Mouse (Mus musculus) myocyte (in vitro differentiated cells): ENCODE measurements around the gene Top1. TPM values are rescaled to one million over a fixed set of nuclear protein-coding genes. Genes with fewer than 3 reads are reported as not detected.

Experiments used
- H3K27me3 ChIP-seq: one replicate; pipeline ENCODE4 v1.6.1; 2011; ENCODE audit not compliant: control insufficient read depth, insufficient read depth, insufficient read length
- H3K36me3 ChIP-seq: one replicate; pipeline ENCODE4 v1.6.1; 2011; ENCODE audit not compliant: control insufficient read depth, insufficient read depth
- H3K4me2 ChIP-seq: one replicate; pipeline ENCODE4 v1.6.1; 2011; ENCODE audit warnings: low read depth, control low read depth
- H3K4me3 ChIP-seq: one replicate; pipeline ENCODE4 v1.5.1; 2011; ENCODE audit warnings: mild to moderate bottlenecking, control low read depth, moderate library complexity
- H3K79me2 ChIP-seq: one replicate; pipeline ENCODE4 v1.6.1; 2011; ENCODE audit not compliant: control insufficient read depth, insufficient read depth
- H3ac ChIP-seq: one replicate; pipeline ENCODE4 v1.6.1; 2011; ENCODE audit not compliant: control insufficient read depth, insufficient read length
- CEBPB ChIP-seq: IDR thresholded peaks from 2 replicates; pipeline ENCODE4 v1.6.1; 2011; ENCODE audit warnings: mild to moderate bottlenecking, moderate library complexity; ENCODE audit not compliant: poor library complexity, insufficient read depth, severe bottlenecking
- E2F4 ChIP-seq: IDR thresholded peaks from one replicate; pipeline ENCODE4 v1.6.1; 2011; ENCODE audit warnings: mild to moderate bottlenecking, control low read depth, moderate library complexity; ENCODE audit not compliant: insufficient read depth
- MAX ChIP-seq: IDR thresholded peaks from one replicate; pipeline ENCODE4 v1.6.1; 2011; ENCODE audit warnings: low read depth, mild to moderate bottlenecking, control low read depth
- MYOD1 ChIP-seq, 3 experiments: IDR thresholded peaks; one replicate each; pipeline ENCODE4 v1.6.1; 2011; ENCODE audit warnings: control low read depth in 2 of 3, low read depth in 2 of 3, mild to moderate bottlenecking in 2 of 3, moderate library complexity in 1 of 3; ENCODE audit not compliant: insufficient read length in 2 of 3, control insufficient read depth in 1 of 3
- MYOG ChIP-seq, 3 experiments: IDR thresholded peaks; one replicate each; pipeline ENCODE4 v1.6.1; 2011; ENCODE audit warnings: control low read depth in 2 of 3, low read depth in 2 of 3, mild to moderate bottlenecking in 2 of 3; ENCODE audit not compliant: insufficient read length in 2 of 3, control insufficient read depth in 1 of 3, insufficient read depth in 1 of 3
- POLR2A ChIP-seq: IDR thresholded peaks from one replicate; pipeline ENCODE4 v1.6.1; 2011; ENCODE audit warnings: low read depth, mild to moderate bottlenecking, control low read depth, moderate library complexity; ENCODE audit not compliant: insufficient read length
- POLR2AphosphoS2 ChIP-seq: IDR thresholded peaks from one replicate; pipeline ENCODE4 v1.6.1; 2011; ENCODE audit warnings: low read depth, control low read depth; ENCODE audit not compliant: insufficient read length
- REST ChIP-seq: IDR thresholded peaks from one replicate; pipeline ENCODE4 v1.6.1; 2011; ENCODE audit warnings: mild to moderate bottlenecking, control low read depth, moderate library complexity; ENCODE audit not compliant: insufficient read depth, insufficient read length
- SRF ChIP-seq: IDR thresholded peaks from one replicate; pipeline ENCODE4 v1.6.1; 2011; ENCODE audit warnings: low read depth; ENCODE audit not compliant: control insufficient read depth, insufficient read length
- TCF12 ChIP-seq: IDR thresholded peaks from one replicate; pipeline ENCODE4 v1.6.1; 2011; ENCODE audit warnings: mild to moderate bottlenecking, control low read depth; ENCODE audit not compliant: poor library complexity, insufficient read depth, severe bottlenecking
- TCF3 ChIP-seq: IDR thresholded peaks from one replicate; pipeline ENCODE4 v1.6.1; 2011; ENCODE audit warnings: low read depth, control low read depth; ENCODE audit not compliant: insufficient read length
- USF1 ChIP-seq: IDR thresholded peaks from one replicate; pipeline ENCODE4 v1.6.1; 2011; ENCODE audit warnings: low read depth, mild to moderate bottlenecking, control low read depth, moderate library complexity
- polyA plus RNA-seq: library from polyadenylated mRNA; unstranded; fragments of >200 nt; fragmentation: generic; extraction: Trizol; gene quantifications from one replicate; pipeline ENCODE4 v1.2.1, GENCODE M21; 2012; ENCODE audit warnings: missing spikeins

The Top1 gene
- polyA plus RNA-seq, 1 experiment: 37.2 TPM

- Histone ChIP-seq H3ac (no peak overlapping the region), H3K36me3 (no peaks in the 10 kb centered on the region), H3K27me3 (no peaks in the 10 kb centered on the region), H3K4me3 (no peak overlapping the region), H3K4me2 (no peak overlapping the region), H3K79me2 (no peaks in the 10 kb centered on the region)
- no peak for TF ChIP-seq TCF3
- TF ChIP-seq MYOG (IDR thresholded peaks at IDR 0.05; ENCODE audit: control insufficient read depth in 1 of 3, insufficient read depth in 1 of 3, insufficient read length in 2 of 3, low read depth in 2 of 3): no peak
- no peak for TF ChIP-seq POLR2A
- TF ChIP-seq MYOD1 (IDR thresholded peaks at IDR 0.05; ENCODE audit: control insufficient read depth in 1 of 3, insufficient read length in 2 of 3, low read depth in 2 of 3): no peak
These were observed 122.5 kb downstream of the Top1 start for GRCm38 (mm10) chr2:160768097-160768695.

DNA sequence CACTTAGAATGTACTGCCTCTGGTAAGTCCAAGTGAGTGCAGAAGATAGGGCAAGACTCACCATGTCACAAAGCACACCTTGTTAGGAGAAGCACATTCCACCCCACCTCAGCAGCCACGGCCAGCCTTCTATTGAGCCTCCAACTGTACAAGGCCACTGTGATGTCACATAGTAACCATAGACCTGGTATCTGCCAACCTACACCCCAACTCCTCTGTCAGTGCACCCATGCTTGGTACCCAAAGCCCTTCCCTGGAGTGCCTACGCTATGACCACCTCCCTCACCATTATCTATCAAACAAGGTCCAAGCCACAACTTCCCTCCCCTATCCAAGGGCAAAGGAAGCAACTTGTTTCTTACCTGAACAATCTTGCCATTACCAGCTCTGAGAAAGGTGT is 123.3 kb downstream of the Top1 start:
- peak; percentile 56 for TF ChIP-seq POLR2AphosphoS2
- no peak for TF ChIP-seq TCF12
- Histone ChIP-seq H3K79me2 (no peaks in the 10 kb centered on the region), H3ac (no peak overlapping the region), H3K27me3 (no peaks in the 10 kb centered on the region), H3K36me3 (no peaks in the 10 kb centered on the region), H3K4me3 (no peak overlapping the region), H3K4me2 (no peak overlapping the region)

GRCm38 (mm10) chr2:160770409-160770808 is 124.7 kb downstream of the Top1 start:
- H3K4me3 ChIP-seq: no peak overlapping the region
- no peaks in the 10 kb centered on the region for H3K79me2 ChIP-seq
- H3K36me3 ChIP-seq: no peaks in the 10 kb centered on the region
- no peak overlapping the region for H3ac ChIP-seq
- no peaks in the 10 kb centered on the region for H3K27me3 ChIP-seq
- TF ChIP-seq MYOD1 (IDR thresholded peaks at IDR 0.05; ENCODE audit: control insufficient read depth in 1 of 3, insufficient read length in 2 of 3, low read depth in 2 of 3) (no peak), TCF12 (no peak), USF1 (no peak), MAX (no peak), REST (no peak), TCF3 (no peak), POLR2A (no peak), MYOG (IDR thresholded peaks at IDR 0.05; ENCODE audit: control insufficient read depth in 1 of 3, insufficient read depth in 1 of 3, insufficient read length in 2 of 3, low read depth in 2 of 3) (no peak), SRF (no peak), CEBPB (no peak), E2F4 (no peak), POLR2AphosphoS2 (no peak)
- H3K4me2 ChIP-seq: no peak overlapping the region

DNA sequence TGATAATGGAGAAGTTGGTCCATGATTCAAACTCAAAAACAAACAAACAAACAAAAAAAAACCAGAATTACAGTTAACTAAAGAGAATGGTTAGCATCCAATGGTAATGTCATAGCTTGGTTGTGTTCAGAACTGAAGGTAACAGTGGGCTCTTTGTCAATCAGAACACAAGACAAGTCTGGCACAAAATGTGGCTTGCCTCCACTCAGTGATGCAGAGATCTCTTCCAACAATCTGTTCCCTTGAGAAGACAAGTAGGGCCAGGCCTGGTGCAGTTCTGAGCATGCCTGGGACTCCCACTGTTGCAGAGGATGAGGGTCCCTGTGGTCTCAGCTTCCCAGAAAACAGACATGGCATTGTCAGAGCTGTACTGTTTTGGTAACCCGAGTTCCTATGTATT is 125.2 kb downstream of the Top1 start:
- H3K79me2 ChIP-seq: no peaks in the 10 kb centered on the region
- no peaks in the 10 kb centered on the region for H3K36me3 ChIP-seq
- no peak overlapping the region for H3ac ChIP-seq
- no peak overlapping the region for H3K4me2 ChIP-seq
- no peaks in the 10 kb centered on the region for H3K27me3 ChIP-seq
- TF ChIP-seq CEBPB: no peak
- no peak for TF ChIP-seq MAX
- TF ChIP-seq POLR2A: no peak
- TF ChIP-seq MYOD1 (IDR thresholded peaks at IDR 0.05; ENCODE audit: control insufficient read depth in 1 of 3, insufficient read length in 2 of 3, low read depth in 2 of 3): no peak
- TF ChIP-seq E2F4: no peak
- TF ChIP-seq REST: no peak
- TF ChIP-seq USF1: no peak
- no peak for TF ChIP-seq POLR2AphosphoS2
- TF ChIP-seq MYOG (IDR thresholded peaks at IDR 0.05; ENCODE audit: control insufficient read depth in 1 of 3, insufficient read depth in 1 of 3, insufficient read length in 2 of 3, low read depth in 2 of 3): no peak
- TF ChIP-seq SRF: no peak
- TF ChIP-seq TCF12: no peak
- TF ChIP-seq TCF3: no peak
- H3K4me3 ChIP-seq: no peak overlapping the region

- no peaks in the 10 kb centered on the region for H3K36me3 ChIP-seq
- TF ChIP-seq USF1 (no peak), MYOG (IDR thresholded peaks at IDR 0.05; ENCODE audit: control insufficient read depth in 1 of 3, insufficient read depth in 1 of 3, insufficient read length in 2 of 3, low read depth in 2 of 3) (no peak), MAX (no peak), POLR2AphosphoS2 (peak; percentile 18)
- H3K79me2 ChIP-seq: no peaks in the 10 kb centered on the region
- no peak overlapping the region for H3ac ChIP-seq
- no peaks in the 10 kb centered on the region for H3K27me3 ChIP-seq
- H3K4me2 ChIP-seq: no peak overlapping the region
- no peak overlapping the region for H3K4me3 ChIP-seq
These were observed 125.9 kb downstream of the Top1 start for GRCm38 (mm10) chr2:160771325-160772276.

Other genes starting within 250 kb of the Top1 start
- gene Plcg1, start 85.4 kb downstream of the Top1 start, polyA plus RNA-seq: 36.6 TPM
- 6.1 TPM for gene Zhx3, start 227.1 kb downstream of the Top1 start, polyA plus RNA-seq
- gene Lpin3, start 234.8 kb downstream of the Top1 start, polyA plus RNA-seq: 10.5 TPM